Mouse (Mus musculus): Measurements from ENCODE around the gene Agps. TPM values are rescaled to one million over a fixed set of nuclear protein-coding genes. Genes with fewer than 3 reads are reported as not detected.
A peak's percentile ranks its signal among the peaks of the same experiment; 100 is the strongest.

Agps gene
- 44.0 and 46.3 TPM in 2 replicates for polyA plus RNA-seq (2014; fragmentation: Nextera tagmentation; extraction: Ambion mirVana)

DNA sequence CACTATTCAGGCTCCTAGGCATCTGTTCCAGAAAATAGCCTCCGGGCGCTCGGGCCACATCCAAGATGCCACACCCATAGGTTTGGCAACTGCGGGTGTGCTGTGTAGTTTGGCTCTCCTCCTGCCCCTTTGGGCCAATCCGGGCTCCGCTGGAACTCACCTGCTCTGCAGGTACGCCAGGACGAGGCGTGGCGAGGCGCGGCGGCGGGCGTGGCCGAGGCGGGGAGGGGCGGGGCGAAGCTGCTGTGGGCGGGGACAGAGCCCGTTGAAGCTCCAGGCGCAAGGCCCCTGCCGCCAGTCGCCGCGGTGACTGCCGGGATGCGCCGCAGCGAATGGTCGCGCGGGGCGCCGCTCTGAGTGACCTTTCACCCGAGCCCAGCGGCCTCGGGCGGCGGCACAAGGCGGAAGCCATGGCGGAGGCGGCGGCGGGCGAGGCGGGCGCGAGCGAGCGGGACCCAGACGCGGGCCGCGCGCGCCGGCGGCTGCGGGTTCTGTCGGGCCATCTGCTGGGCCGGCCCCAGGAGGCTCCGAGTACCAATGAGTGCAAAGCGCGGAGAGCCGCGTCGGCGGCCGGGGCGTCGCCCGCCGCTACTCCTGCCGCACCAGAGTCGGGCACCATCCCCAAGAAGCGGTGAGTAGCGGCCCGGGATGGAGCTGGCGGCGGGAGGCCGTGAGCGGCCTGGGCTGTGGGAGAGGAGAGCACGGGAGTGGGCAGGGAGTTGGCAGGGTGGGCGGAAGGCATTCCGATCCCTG lies at the start of gene Agps:
Gene Agps, plus strand, starts transcription at position 297 of the 753 bp plus-strand sequence.
- H3K27me3 ChIP-seq (ENCODE audit: control insufficient read depth, insufficient read depth, low read length) = no peaks in the 10 kb centered on the region
- H3K4me1 ChIP-seq (ENCODE audit: control insufficient read depth, insufficient read depth, low read length) = peaks cover 13% of the 10 kb centered on the region
- no peaks in the 10 kb centered on the region for H3K9me3 ChIP-seq (ENCODE audit: control insufficient read depth, low read length)
- no peaks in the 10 kb centered on the region for H3K36me3 ChIP-seq (ENCODE audit: control insufficient read depth, insufficient read depth, low read length)
- peak within 1 kb of the TSS; percentile 52; the same call in 1 of the 2 replicates for H3K27ac ChIP-seq (ENCODE audit: low read depth, low read length)
- under 1% methylated on average over 82 of the region's 86 CpGs for WGBS
- peak within 1 kb of the TSS; percentile 62 for H3K4me3 ChIP-seq (ENCODE audit: low read depth, low read length)
- H3K9ac ChIP-seq (ENCODE audit: low read length) = peak within 1 kb of the TSS; percentile 86
- peak within 1 kb of the TSS; percentile 58 for H3K4me2 ChIP-seq
- ATAC-seq (ENCODE audit: low FRiP score) (peak; percentile 97), DNase-seq (ENCODE audit: low spot score, missing footprints) (peak; percentile 97)

DNA sequence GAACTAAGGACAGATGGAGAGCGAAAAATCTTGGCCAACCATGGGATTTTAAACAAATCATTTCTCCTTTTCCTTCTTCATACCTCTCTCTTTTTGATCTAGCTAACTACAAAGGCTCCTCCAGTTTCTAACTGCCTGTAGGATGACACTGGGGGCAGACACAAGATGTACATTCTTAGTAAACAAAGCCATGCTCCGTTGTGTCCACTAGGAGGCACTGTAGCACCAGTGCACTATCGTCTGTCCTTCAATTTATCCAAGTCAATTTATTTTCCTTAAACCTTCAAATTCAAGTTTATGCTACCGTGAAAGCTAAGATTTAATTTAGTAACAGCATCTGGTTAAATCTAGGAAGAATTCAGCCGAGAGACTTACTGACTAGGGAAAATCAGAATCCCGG lies 45.9 kb upstream of the Agps start:
- WGBS = 15% methylated on average over 6 of the region's 6 CpGs
- Histone ChIP-seq H3K4me2 (no peak overlapping the region), H3K9me3 (ENCODE audit: control insufficient read depth, low read length) (no peaks in the 10 kb centered on the region), H3K4me3 (ENCODE audit: low read depth, low read length) (no peak overlapping the region), H3K4me1 (ENCODE audit: control insufficient read depth, insufficient read depth, low read length) (no peaks in the 10 kb centered on the region), H3K27ac (ENCODE audit: low read depth, low read length) (no peak overlapping the region), H3K27me3 (ENCODE audit: control insufficient read depth, insufficient read depth, low read length) (no peaks in the 10 kb centered on the region), H3K36me3 (ENCODE audit: control insufficient read depth, insufficient read depth, low read length) (no peaks in the 10 kb centered on the region), H3K9ac (ENCODE audit: low read length) (no peak overlapping the region)
- DNase-seq (ENCODE audit: low spot score, missing footprints) = peak; percentile 93
- ATAC-seq (ENCODE audit: low FRiP score) = no peak

DNA sequence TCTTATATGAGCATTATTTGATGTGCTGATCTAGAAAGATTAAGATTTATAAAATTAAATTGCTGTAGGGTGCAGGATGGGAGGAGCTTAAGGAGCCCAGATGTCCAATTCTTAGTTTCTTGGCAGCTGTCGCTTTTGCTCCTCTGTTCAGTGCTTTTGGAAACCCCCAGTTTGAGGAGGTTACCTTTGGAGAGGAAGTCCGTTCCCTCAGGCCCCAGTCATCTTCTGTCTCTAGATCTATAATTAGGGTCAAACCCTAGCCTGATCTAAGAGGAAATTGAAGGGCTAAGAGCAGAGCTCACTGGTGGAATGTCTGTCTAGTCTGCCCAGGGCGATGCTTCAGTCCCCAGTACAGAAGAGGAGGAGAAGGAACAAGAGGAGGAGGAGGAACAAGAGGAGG lies 43.5 kb upstream of the Agps start:
- no peaks in the 10 kb centered on the region for H3K9me3 ChIP-seq (ENCODE audit: control insufficient read depth, low read length)
- H3K4me3 ChIP-seq (ENCODE audit: low read depth, low read length) = no peak overlapping the region
- no peaks in the 10 kb centered on the region for H3K27me3 ChIP-seq (ENCODE audit: control insufficient read depth, insufficient read depth, low read length)
- no peaks in the 10 kb centered on the region for H3K4me1 ChIP-seq (ENCODE audit: control insufficient read depth, insufficient read depth, low read length)
- H3K4me2 ChIP-seq = no peak overlapping the region
- ATAC-seq (ENCODE audit: low FRiP score) = no peak
- H3K27ac ChIP-seq (ENCODE audit: low read depth, low read length) = no peak overlapping the region
- no peaks in the 10 kb centered on the region for H3K36me3 ChIP-seq (ENCODE audit: control insufficient read depth, insufficient read depth, low read length)
- no peak overlapping the region for H3K9ac ChIP-seq (ENCODE audit: low read length)
- WGBS = 69% methylated on average over 3 of the region's 3 CpGs
- DNase-seq (ENCODE audit: low spot score, missing footprints) = no peak

DNA sequence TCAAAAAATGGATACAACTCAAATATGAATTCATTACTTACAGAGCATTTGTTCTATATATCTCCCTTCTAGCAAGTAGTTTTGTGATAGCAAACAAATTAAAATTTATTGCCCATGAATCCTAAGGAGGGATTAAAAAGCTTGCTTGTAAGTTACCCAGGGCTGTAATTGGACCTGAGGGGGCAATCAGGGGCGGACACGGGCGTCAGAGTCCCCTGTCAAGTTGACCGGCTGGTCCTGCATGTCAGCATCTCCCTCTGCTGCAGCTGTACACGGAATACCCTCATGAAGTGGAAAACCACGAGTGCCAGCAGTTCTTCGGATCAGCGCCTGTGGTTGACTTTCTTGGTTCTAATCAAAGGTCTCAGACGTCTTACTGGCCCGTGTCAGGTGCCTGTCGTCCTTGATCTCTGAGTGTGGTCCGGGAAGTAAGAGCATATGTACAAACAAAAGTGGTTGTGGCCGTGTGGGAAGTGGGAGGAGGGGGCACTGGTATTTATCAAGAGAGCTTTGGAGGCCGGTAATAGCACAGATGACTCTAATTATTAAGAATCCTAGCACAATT lies 41.9 kb upstream of the Agps start:
- Histone ChIP-seq H3K4me3 (ENCODE audit: low read depth, low read length) (no peak overlapping the region), H3K4me2 (no peak overlapping the region), H3K27me3 (ENCODE audit: control insufficient read depth, insufficient read depth, low read length) (no peaks in the 10 kb centered on the region), H3K36me3 (ENCODE audit: control insufficient read depth, insufficient read depth, low read length) (no peaks in the 10 kb centered on the region), H3K9me3 (ENCODE audit: control insufficient read depth, low read length) (no peaks in the 10 kb centered on the region), H3K4me1 (ENCODE audit: control insufficient read depth, insufficient read depth, low read length) (no peaks in the 10 kb centered on the region), H3K9ac (ENCODE audit: low read length) (no peak overlapping the region), H3K27ac (ENCODE audit: low read depth, low read length) (no peak overlapping the region)
- no peak for ATAC-seq (ENCODE audit: low FRiP score)
- WGBS = 64% methylated on average over 14 of the region's 14 CpGs
- DNase-seq (ENCODE audit: low spot score, missing footprints) = no peak

DNA sequence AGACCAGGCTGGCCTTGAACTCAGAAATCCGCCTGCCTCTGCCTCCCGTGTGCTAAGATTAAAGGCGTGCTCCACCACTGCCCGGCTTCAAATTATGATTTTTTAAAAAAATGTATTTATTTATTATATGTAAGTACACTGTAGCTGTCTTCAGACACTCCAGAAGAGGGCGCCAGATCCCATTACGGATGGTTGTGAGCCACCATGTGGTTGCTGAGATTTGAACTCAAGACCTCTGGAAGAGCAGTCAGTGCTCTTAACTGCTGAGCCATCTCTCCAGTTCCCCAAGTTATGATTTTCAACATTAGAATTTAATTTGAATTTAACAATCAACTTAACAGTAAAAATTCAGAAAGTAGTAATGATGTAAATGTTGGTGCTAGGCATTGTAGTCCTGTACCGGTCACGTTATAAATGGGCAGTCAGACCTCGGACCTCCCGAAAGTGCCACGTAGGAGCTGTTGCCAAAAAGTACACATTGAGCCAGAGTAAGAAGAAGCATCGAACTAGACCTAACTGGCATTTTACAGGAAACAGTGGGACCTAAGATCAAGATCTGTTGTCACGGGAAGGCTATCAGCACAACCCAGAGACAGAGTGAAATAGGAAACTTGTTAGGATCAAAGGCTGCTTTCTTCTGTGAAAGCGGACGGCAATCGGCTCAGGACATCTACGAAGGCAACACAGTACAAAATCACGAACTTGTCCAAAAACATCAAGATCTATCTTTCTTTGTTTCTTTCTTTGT lies 40.2 kb upstream of the Agps start:
- H3K4me3 ChIP-seq (ENCODE audit: low read depth, low read length) = no peak overlapping the region
- 86% methylated on average over 18 of the region's 18 CpGs for WGBS
- ATAC-seq (ENCODE audit: low FRiP score) (no peak), DNase-seq (ENCODE audit: low spot score, missing footprints) (no peak)
- no peaks in the 10 kb centered on the region for H3K4me1 ChIP-seq (ENCODE audit: control insufficient read depth, insufficient read depth, low read length)
- no peak overlapping the region for H3K9ac ChIP-seq (ENCODE audit: low read length)
- H3K4me2 ChIP-seq = no peak overlapping the region
- H3K36me3 ChIP-seq (ENCODE audit: control insufficient read depth, insufficient read depth, low read length) = no peaks in the 10 kb centered on the region
- H3K9me3 ChIP-seq (ENCODE audit: control insufficient read depth, low read length) = no peaks in the 10 kb centered on the region
- H3K27ac ChIP-seq (ENCODE audit: low read depth, low read length) = no peak overlapping the region
- no peaks in the 10 kb centered on the region for H3K27me3 ChIP-seq (ENCODE audit: control insufficient read depth, insufficient read depth, low read length)

DNA sequence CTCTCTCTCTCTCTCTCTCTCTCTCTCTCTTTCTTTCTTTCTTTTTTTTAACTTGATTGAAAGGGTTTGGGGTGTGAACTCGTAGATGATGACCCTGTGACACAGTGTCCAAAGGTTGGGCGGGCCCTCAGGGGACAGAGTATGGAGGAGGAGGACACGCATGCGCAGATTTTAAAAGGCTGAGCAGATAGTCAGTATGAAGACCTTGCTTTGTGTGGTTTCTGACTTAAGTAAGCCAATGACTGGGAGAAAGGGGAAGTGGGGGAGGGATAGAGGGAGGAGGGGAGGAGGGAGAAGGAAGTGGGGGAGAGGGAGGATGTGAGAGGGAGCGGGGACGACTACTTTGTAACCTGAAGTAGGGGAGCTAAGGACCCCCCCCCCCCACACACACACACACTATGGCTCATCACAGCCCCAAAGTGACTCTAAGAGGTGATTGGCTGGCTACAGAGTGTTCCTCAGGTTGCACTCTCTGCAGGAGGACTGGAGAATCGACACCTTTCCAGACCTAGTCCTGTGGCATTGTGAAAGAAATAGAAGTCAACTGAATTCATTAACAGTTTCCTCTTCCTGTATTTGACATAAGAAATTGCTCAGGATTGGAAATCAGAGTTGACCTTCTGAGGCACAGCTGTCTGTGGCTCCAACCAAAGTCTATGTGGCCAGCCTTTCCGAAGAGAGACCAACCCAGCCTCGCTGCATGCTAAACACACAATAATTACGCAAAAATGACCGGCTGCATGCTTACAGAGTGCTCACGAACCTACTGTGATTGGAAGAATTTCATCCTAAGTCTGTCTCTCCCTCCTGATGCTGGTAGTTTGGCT lies 39.4 kb upstream of the Agps start:
- no peak for DNase-seq (ENCODE audit: low spot score, missing footprints)
- ATAC-seq (ENCODE audit: low FRiP score) = no peak
- H3K4me3 ChIP-seq (ENCODE audit: low read depth, low read length) = no peak overlapping the region
- no peak overlapping the region for H3K4me2 ChIP-seq
- WGBS = 67% methylated on average over 12 of the region's 12 CpGs
- H3K27ac ChIP-seq (ENCODE audit: low read depth, low read length) = no peak overlapping the region
- H3K36me3 ChIP-seq (ENCODE audit: control insufficient read depth, insufficient read depth, low read length) = no peaks in the 10 kb centered on the region
- no peak overlapping the region for H3K9ac ChIP-seq (ENCODE audit: low read length)
- no peaks in the 10 kb centered on the region for H3K27me3 ChIP-seq (ENCODE audit: control insufficient read depth, insufficient read depth, low read length)
- H3K9me3 ChIP-seq (ENCODE audit: control insufficient read depth, low read length) = no peaks in the 10 kb centered on the region
- no peaks in the 10 kb centered on the region for H3K4me1 ChIP-seq (ENCODE audit: control insufficient read depth, insufficient read depth, low read length)

DNA sequence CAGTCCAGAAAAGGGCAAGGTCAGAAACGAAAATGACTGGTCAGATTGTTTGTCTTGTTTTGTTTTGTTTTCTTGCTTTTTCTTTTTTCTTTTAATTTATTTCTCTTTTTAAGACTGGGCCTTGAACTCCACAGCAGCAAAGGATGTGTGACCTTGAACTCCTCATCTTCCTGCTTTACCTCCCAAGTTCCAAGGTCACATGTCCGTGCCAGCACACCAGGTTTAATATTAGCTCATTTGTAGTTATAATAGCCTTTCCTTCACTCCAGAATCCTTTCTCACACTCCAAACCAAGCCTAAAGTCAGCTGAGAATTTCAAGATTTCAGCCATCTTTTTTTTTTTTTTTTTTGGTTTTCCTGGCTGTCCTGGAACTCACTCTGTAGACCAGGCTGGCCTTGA lies 35.8 kb upstream of the Agps start:
- no peaks in the 10 kb centered on the region for H3K4me1 ChIP-seq (ENCODE audit: control insufficient read depth, insufficient read depth, low read length)
- no peak overlapping the region for H3K4me3 ChIP-seq (ENCODE audit: low read depth, low read length)
- DNase-seq (ENCODE audit: low spot score, missing footprints) (no peak), ATAC-seq (ENCODE audit: low FRiP score) (no peak)
- no peak overlapping the region for H3K4me2 ChIP-seq
- no peaks in the 10 kb centered on the region for H3K9me3 ChIP-seq (ENCODE audit: control insufficient read depth, low read length)
- H3K27me3 ChIP-seq (ENCODE audit: control insufficient read depth, insufficient read depth, low read length) = no peaks in the 10 kb centered on the region
- WGBS = 71% methylated on average over 2 of the region's 2 CpGs
- H3K36me3 ChIP-seq (ENCODE audit: control insufficient read depth, insufficient read depth, low read length) = no peaks in the 10 kb centered on the region
- H3K9ac ChIP-seq (ENCODE audit: low read length) = no peak overlapping the region
- no peak overlapping the region for H3K27ac ChIP-seq (ENCODE audit: low read depth, low read length)

DNA sequence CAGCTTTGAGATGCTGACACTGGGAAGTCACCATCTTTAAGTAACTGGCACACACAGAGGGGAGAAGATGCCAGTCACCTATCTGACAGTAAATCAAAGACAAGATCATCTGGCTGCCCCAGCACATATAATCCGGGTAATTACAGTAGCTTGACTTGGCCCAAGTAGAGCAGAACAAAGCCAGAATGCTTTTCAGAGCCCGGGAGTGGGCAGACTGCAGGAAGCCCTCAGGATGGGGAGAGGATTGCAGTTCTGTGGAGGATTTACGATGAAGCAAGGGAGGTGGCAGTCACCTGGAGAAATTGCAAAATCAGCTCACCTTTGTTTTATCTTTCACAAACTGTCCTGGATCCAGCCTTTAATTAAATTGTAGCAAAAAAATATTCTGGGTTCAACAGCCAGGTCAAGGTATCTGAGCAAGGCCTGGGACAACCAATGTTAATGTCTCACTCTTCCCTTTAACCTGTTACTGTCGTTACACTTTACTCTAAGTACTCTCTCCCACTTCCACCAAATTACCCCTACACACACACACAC lies 33.5 kb upstream of the Agps start:
- ATAC-seq (ENCODE audit: low FRiP score) = no peak
- 72% methylated on average over 4 of the region's 4 CpGs for WGBS

More for the DNA sequence above, 33.5 kb upstream of the Agps start:
- H3K27me3 ChIP-seq (ENCODE audit: control insufficient read depth, insufficient read depth, low read length) = no peaks in the 10 kb centered on the region
- no peak overlapping the region for H3K27ac ChIP-seq (ENCODE audit: low read depth, low read length)
- H3K9ac ChIP-seq (ENCODE audit: low read length) = no peak overlapping the region
- H3K4me1 ChIP-seq (ENCODE audit: control insufficient read depth, insufficient read depth, low read length) = no peaks in the 10 kb centered on the region
- H3K4me3 ChIP-seq (ENCODE audit: low read depth, low read length) = no peak overlapping the region
- DNase-seq (ENCODE audit: low spot score, missing footprints) = no peak
- no peak overlapping the region for H3K4me2 ChIP-seq
- H3K9me3 ChIP-seq (ENCODE audit: control insufficient read depth, low read length) = no peaks in the 10 kb centered on the region
- H3K36me3 ChIP-seq (ENCODE audit: control insufficient read depth, insufficient read depth, low read length) = no peaks in the 10 kb centered on the region

Data from midbrain, embryonic 11.5 days (tissue).